15 mouse cellular contexts compared by ENCODE assay signal in genomic region chr10:99172906-99173507, GRCm38 (mm10). TPM values are rescaled to one million over a fixed set of nuclear protein-coding genes. Genes with fewer than 3 reads are reported as not detected.
DNase-seq lines count a peak whose midpoint lies in the region; ATAC-seq lines count a peak whose summit lies in the region.
"Had no signal": no experiment of that assay in that cellular context is flagged by ENCODE, and none has a peak within 500 bp of the region (broad histone marks: within the 10 kb centered on the region; RNA-seq: fewer than 3 reads in every experiment).

No protein-coding gene starts in this region.

- no peak for DNase-seq in hindbrain, embryonic 10.5 days (ENCODE audit: low spot score)
- DNase-seq in hindbrain, embryonic 11.5 days (ENCODE audit: low spot score): no peak
- no peak for DNase-seq in midbrain, embryonic 10.5 days (ENCODE audit: low spot score)
- DNase-seq in gastrocnemius, postnatal 4 days (ENCODE audit: low spot score in 2 of 2): no peak
- DNase-seq in right cerebral cortex, postnatal 10 days (ENCODE audit: low spot score in 2 of 2): no peak
- DNase-seq: cerebellum, postnatal 36 days; gastrocnemius, postnatal 25 days; layer of hippocampus, postnatal 36 days had no signal

- no peak overlapping the region for H3K4me2 ChIP-seq in hindbrain, embryonic 11.5 days (replicated peaks; ENCODE audit: low read depth, low read length)
- H3K4me2 ChIP-seq in midbrain, embryonic 13.5 days (replicated peaks): no peak overlapping the region
- H3K4me2 ChIP-seq in embryonic facial prominence, embryonic 12.5 days (replicated peaks): no peak overlapping the region
- H3K4me2 ChIP-seq in stomach, embryonic 15.5 days: no peak overlapping the region
- H3K4me2 ChIP-seq: forebrain, embryonic 13.5 days had no signal

- H3K9me3 ChIP-seq in hindbrain, embryonic 10.5 days: no peaks in the 10 kb centered on the region
- H3K9me3 ChIP-seq in hindbrain, embryonic 11.5 days (ENCODE audit: control insufficient read depth, low read length): no peaks in the 10 kb centered on the region
- H3K9me3 ChIP-seq in midbrain, embryonic 10.5 days (replicated peaks): no peaks in the 10 kb centered on the region
- no peaks in the 10 kb centered on the region for H3K9me3 ChIP-seq in midbrain, embryonic 13.5 days
- H3K9me3 ChIP-seq in embryonic facial prominence, embryonic 12.5 days: no peaks in the 10 kb centered on the region
- H3K9me3 ChIP-seq in stomach, embryonic 15.5 days: no peaks in the 10 kb centered on the region
- H3K9me3 ChIP-seq: forebrain, embryonic 13.5 days; neural tube, embryonic 12.5 days had no signal

- ATAC-seq in hindbrain, embryonic 11.5 days (ENCODE audit: low FRiP score): no peak
- ATAC-seq in midbrain, embryonic 13.5 days: no peak
- no peak for ATAC-seq in embryonic facial prominence, embryonic 12.5 days (ENCODE audit: insufficient number of reproducible peaks, insufficient read depth, low FRiP score, low TSS enrichment)
- ATAC-seq in stomach, embryonic 15.5 days (ENCODE audit: insufficient read depth, low FRiP score, low read depth): no peak
- ATAC-seq: forebrain, embryonic 13.5 days had no signal

- peak overlapping the region; percentile 66; the same call in 1 of the 2 replicates for H3K27ac ChIP-seq in hindbrain, embryonic 10.5 days
- H3K27ac ChIP-seq in hindbrain, embryonic 11.5 days (ENCODE audit: low read depth, low read length): no peak overlapping the region
- H3K27ac ChIP-seq in midbrain, embryonic 10.5 days (replicated peaks): peak overlapping the region; percentile 24; the same call in 1 of the 2 replicates
- H3K27ac ChIP-seq in midbrain, embryonic 13.5 days: no peak overlapping the region
- H3K27ac ChIP-seq in embryonic facial prominence, embryonic 12.5 days: peak overlapping the region; percentile 18; the same call in 1 of the 2 replicates
- H3K27ac ChIP-seq in stomach, embryonic 15.5 days: peak overlapping the region; percentile 74; the same call in 1 of the 2 replicates
- H3K27ac ChIP-seq: forebrain, embryonic 13.5 days; neural tube, embryonic 12.5 days had no signal

- no peak overlapping the region for H3K9ac ChIP-seq in hindbrain, embryonic 11.5 days (ENCODE audit: low read depth, low read length)
- H3K9ac ChIP-seq in midbrain, embryonic 13.5 days (replicated peaks): no peak overlapping the region
- H3K9ac ChIP-seq in embryonic facial prominence, embryonic 12.5 days: no peak overlapping the region
- no peak overlapping the region for H3K9ac ChIP-seq in stomach, embryonic 15.5 days
- H3K9ac ChIP-seq: forebrain, embryonic 13.5 days had no signal

- H3K36me3 ChIP-seq in hindbrain, embryonic 10.5 days: peaks cover 10% of the 10 kb centered on the region
- no peaks in the 10 kb centered on the region for H3K36me3 ChIP-seq in hindbrain, embryonic 11.5 days (ENCODE audit: control insufficient read depth, insufficient read depth, low read length)
- H3K36me3 ChIP-seq in midbrain, embryonic 10.5 days: peaks cover 4% of the 10 kb centered on the region
- H3K36me3 ChIP-seq in midbrain, embryonic 13.5 days: no peaks in the 10 kb centered on the region
- H3K36me3 ChIP-seq in embryonic facial prominence, embryonic 12.5 days: no peaks in the 10 kb centered on the region
- H3K36me3 ChIP-seq in stomach, embryonic 15.5 days: no peaks in the 10 kb centered on the region
- H3K36me3 ChIP-seq: neural tube, embryonic 12.5 days had no signal

- H3K4me3 ChIP-seq in hindbrain, embryonic 10.5 days: no peak overlapping the region
- no peak overlapping the region for H3K4me3 ChIP-seq in hindbrain, embryonic 11.5 days (ENCODE audit: low read depth, low read length)
- no peak overlapping the region for H3K4me3 ChIP-seq in midbrain, embryonic 10.5 days
- H3K4me3 ChIP-seq in midbrain, embryonic 13.5 days (replicated peaks): no peak overlapping the region
- no peak overlapping the region for H3K4me3 ChIP-seq in embryonic facial prominence, embryonic 12.5 days
- H3K4me3 ChIP-seq in stomach, embryonic 15.5 days (replicated peaks): no peak overlapping the region
- H3K4me3 ChIP-seq: forebrain, embryonic 13.5 days; neural tube, embryonic 12.5 days had no signal

- WGBS in hindbrain, embryonic 10.5 days: 42% methylated on average over 7 of the region's 7 CpGs
- WGBS in hindbrain, embryonic 11.5 days: 42% methylated on average over 7 of the region's 7 CpGs
- WGBS in midbrain, embryonic 10.5 days: 47% methylated on average over 7 of the region's 7 CpGs
- WGBS in midbrain, embryonic 13.5 days: 50% methylated on average over 7 of the region's 7 CpGs
- 36% methylated on average over 7 of the region's 7 CpGs for WGBS in embryonic facial prominence, embryonic 12.5 days
- 38% methylated on average over 7 of the region's 7 CpGs for WGBS in stomach, embryonic 15.5 days

- no peaks in the 10 kb centered on the region for H3K27me3 ChIP-seq in hindbrain, embryonic 10.5 days (ENCODE audit: insufficient read depth, poor library complexity, severe bottlenecking)
- no peaks in the 10 kb centered on the region for H3K27me3 ChIP-seq in hindbrain, embryonic 11.5 days (ENCODE audit: control insufficient read depth, insufficient read depth, low read length)
- H3K27me3 ChIP-seq in midbrain, embryonic 10.5 days (ENCODE audit: low read depth, poor library complexity, severe bottlenecking): no peaks in the 10 kb centered on the region
- no peaks in the 10 kb centered on the region for H3K27me3 ChIP-seq in midbrain, embryonic 13.5 days
- H3K27me3 ChIP-seq in embryonic facial prominence, embryonic 12.5 days: no peaks in the 10 kb centered on the region
- H3K27me3 ChIP-seq in stomach, embryonic 15.5 days (replicated peaks): no peaks in the 10 kb centered on the region
- H3K27me3 ChIP-seq: forebrain, embryonic 13.5 days; neural tube, embryonic 12.5 days had no signal

- peaks cover 29% of the 10 kb centered on the region for H3K4me1 ChIP-seq in hindbrain, embryonic 10.5 days (replicated peaks)
- H3K4me1 ChIP-seq in hindbrain, embryonic 11.5 days (replicated peaks; ENCODE audit: control insufficient read depth, insufficient read depth, low read length): no peaks in the 10 kb centered on the region; the same call in 1 of the 2 replicates
- peaks cover 24% of the 10 kb centered on the region for H3K4me1 ChIP-seq in midbrain, embryonic 10.5 days
- H3K4me1 ChIP-seq in midbrain, embryonic 13.5 days (replicated peaks): peaks cover 9% of the 10 kb centered on the region; the same call in 1 of the 2 replicates
- peaks cover 19% of the 10 kb centered on the region for H3K4me1 ChIP-seq in embryonic facial prominence, embryonic 12.5 days
- H3K4me1 ChIP-seq in stomach, embryonic 15.5 days: peaks cover 12% of the 10 kb centered on the region

RNA-seq across cellular contexts. Expression of gene Phxr2, which starts 46.9 kb away (rescaled TPM):
- 0.24 TPM in 1 of 2 replicates, not detected in the other for polyA plus RNA-seq in hindbrain, embryonic 10.5 days (2016; fragmentation: Nextera tagmentation; extraction: Ambion mirVana)
- not detected in 2 replicates for polyA plus RNA-seq in hindbrain, embryonic 11.5 days (2014; fragmentation: Nextera tagmentation; extraction: Ambion mirVana)
- 0.11 and 0.23 TPM in 2 replicates for polyA plus RNA-seq in midbrain, embryonic 10.5 days (2016; fragmentation: Nextera tagmentation; extraction: Ambion mirVana)
- not detected in 2 replicates for polyA plus RNA-seq in midbrain, embryonic 13.5 days (2015; fragmentation: Nextera tagmentation; extraction: Ambion mirVana)
- 0.18 TPM in 1 of 2 replicates, not detected in the other for polyA plus RNA-seq in embryonic facial prominence, embryonic 12.5 days (2016; fragmentation: Nextera tagmentation; extraction: Ambion mirVana)
- polyA plus RNA-seq in stomach, embryonic 15.5 days (2015; fragmentation: Nextera tagmentation; extraction: Ambion mirVana): not detected in 2 replicates
- not detected for total RNA-seq in gastrocnemius, postnatal 4 days (2021)
- total RNA-seq: gastrocnemius, postnatal 25 days; layer of hippocampus, postnatal 36 days; liver, adult 2 months had no signal
- polyA plus RNA-seq: forebrain, embryonic 13.5 days; liver, adult 2 months; urinary bladder, adult 2 months had no signal

Comparison
In these comparisons a context has a peak if more than half of its experiments do, and no peak if none do; other contexts are left out.
1. H3K27ac ChIP-seq: peak in hindbrain, embryonic 10.5 days (single experiment), midbrain, embryonic 10.5 days (single experiment), embryonic facial prominence, embryonic 12.5 days (single experiment) and stomach, embryonic 15.5 days (single experiment); none in hindbrain, embryonic 11.5 days (single experiment) and midbrain, embryonic 13.5 days (single experiment).